Mouse (Mus musculus) natural killer cell, adult 2 months (primary cell): ENCODE data around the gene Arhgdig.

Source experiments
- DNase-seq, 2 experiments: peaks; one replicate each; pipeline ENCODE4 v3.0.0; 2022; ENCODE audit warnings: low spot score in 2 of 2

The Arhgdig gene

GRCm38 (mm10) chr17:26207686-26208085, at the start of gene Arhgdig:
TSS of gene Arhgdig (minus strand) at chr17:26207786.
- DNase-seq = no peak

DNA sequence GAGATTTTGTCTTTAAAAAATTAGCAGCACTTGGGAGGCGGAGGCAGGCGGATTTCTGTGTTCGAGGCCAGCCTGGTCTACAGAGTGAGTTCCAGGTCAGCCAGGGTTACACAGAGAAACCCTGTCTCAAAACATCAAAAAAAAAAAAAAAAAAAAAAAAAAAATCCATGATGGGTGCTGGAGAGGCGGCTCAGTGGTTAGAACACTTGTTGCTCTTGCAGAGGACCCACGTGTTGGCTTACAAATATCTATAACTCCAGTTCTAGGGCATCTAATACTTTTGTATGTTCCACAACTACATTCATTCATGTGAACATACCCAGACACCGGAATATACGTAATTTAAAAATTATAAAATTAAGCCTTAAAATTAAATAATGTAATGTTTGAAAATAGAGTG, 47.7 kb upstream of the Arhgdig start:
- no peak for DNase-seq

GRCm38 (mm10) chr17:26253399-26253798, 45.8 kb upstream of the Arhgdig start:
- no peak for DNase-seq

GRCm38 (mm10) chr17:26252539-26253251, 45.1 kb upstream of the Arhgdig start, which contains the start of gene Luc7l:
TSS of gene Luc7l (plus strand) at chr17:26252896.
- peak; percentile 85 to 87 for DNase-seq

GRCm38 (mm10) chr17:26251886-26252538, 44.4 kb upstream of the Arhgdig start:
- DNase-seq = no peak

GRCm38 (mm10) chr17:26244101-26244841, 36.7 kb upstream of the Arhgdig start, which contains the start of gene Fam234a:
TSS of gene Fam234a (minus strand) at chr17:26244242.
- DNase-seq = peak; percentile 90 to 91

GRCm38 (mm10) chr17:26243471-26244100, 36.0 kb upstream of the Arhgdig start:
- peak in 1 of 2 experiments; percentile 72 for DNase-seq

DNA sequence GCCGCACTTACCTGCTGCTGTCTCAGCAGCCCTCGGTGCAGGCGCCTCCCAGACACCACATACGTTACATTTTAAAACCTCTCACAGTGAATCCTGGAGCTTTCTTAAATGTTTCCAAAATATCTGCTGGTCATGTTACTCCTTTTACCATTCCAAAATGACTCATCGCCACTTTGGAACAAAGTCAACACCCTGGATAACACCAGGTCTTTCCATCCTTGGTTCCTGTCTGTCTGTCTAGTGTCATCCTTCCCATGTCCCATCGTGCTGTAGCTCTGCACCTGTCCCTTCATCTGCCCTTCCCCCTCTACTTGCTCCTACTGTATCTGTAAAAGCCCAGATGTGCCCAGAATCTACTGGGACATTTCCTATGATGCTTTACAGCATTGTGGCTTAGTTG, 33.4 kb upstream of the Arhgdig start:
- no peak for DNase-seq

DNA sequence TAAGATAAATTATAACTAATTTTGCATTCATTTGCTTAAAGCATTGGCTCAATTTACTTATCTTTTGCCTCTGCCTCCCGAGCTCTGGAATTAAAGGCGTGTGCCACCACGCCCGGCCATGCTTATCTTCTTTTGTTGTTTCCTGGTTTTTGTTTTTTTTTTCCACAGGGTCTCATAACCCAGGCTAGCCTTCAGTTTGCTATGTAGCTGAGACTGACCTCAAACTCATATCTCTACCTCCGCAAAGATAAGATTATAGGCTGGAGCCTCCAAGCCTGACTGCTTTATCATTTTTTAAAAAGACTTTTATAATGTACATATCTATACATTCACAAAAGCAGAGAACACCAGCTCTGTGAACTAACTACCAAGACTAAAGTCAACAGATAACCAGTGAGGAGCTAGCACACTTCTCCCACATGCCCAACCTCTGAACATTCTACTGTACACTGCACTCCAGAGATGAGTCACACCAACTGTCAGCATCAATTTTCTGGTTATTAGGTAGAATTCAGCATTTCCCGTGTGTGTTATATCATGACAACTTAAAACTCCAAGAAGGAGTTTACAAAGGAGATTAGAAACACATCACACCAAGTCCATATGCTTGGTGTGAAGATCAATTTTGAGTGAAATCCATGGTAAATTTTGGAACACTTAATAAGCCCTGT, 32.7 kb upstream of the Arhgdig start:
- DNase-seq = no peak

DNA sequence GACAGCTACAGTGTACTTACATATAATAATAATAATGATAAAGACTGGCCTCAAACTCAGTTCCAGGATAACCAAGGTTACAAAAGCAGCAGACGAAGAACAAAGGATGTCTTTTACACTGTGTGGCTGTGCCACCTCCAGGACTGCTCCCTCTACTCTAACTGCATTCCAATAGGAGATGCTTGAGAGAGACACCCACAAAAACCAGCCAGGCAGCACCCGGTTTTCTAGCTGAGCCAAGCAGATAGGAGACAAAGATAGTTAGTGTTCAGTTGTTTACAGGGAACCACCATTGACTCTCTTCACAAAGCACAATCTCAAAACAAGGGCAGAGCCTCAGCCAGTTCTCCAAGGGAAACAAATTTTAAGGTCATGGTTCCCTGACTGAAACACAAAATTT, 32.0 kb upstream of the Arhgdig start:
- no peak for DNase-seq

DNA sequence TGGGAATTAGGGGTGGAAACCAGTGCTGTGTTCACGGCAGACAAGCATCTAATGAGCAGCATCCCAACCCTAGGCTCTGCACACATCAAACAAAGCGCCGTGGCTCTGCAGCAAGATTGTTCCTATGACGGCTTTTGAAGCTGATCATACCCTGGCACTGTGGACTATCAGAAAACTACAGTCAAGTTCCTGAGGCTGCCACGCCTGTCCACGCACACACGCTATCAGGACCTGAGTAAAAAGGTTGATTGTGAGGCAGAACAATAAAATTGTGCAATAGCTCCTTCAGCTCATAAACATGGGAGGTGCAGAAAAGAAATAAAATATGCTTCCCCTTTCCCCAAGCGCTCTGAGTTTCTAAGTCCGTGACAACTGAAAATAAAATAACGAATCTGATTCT, 30.1 kb upstream of the Arhgdig start:
- DNase-seq = no peak

GRCm38 (mm10) chr17:26235077-26235815, 27.7 kb upstream of the Arhgdig start:
- DNase-seq = no peak

DNA sequence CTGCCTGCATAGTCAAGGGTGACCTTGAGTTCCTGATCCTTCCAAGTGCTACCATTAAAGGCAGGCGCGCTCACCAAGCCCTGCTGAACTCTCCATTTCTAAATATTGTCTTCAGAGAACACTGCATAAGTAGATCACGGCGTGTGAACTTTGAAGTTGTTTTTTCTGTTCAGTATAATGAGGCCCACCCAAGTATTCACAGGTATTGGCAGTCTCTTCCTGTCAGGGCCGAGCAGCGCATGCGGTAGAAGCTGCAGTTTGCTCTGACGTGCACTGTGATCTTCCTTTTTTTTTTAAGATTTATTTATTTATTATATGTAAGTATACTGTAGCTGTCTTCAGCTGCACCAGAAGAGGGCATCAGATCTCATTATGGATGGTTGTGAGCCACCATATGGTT, 26.8 kb upstream of the Arhgdig start:
- DNase-seq = peak; percentile 9 to 19

- no peak for DNase-seq
Measured at GRCm38 (mm10) chr17:26232863-26233262, 25.3 kb upstream of the Arhgdig start.

DNA sequence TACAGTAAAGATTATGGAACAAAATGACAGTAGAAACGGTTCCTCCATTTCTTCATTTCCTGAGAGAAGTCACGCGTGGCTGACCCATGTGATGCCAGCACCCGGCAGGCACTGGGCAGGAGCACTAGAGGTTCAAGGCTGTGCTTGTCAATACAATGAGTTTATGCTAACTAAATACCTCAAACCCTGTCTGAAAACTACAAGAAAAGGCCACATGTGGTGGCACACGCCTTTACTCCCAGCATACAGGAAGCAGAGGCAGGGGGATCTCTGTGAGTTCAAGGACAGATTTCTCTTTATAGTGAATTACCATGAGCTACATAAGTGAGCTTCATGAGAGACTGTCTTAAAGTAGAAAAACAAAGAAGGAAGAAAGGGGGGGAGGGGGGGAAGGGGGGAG, 23.6 kb upstream of the Arhgdig start:
- no peak for DNase-seq

DNA sequence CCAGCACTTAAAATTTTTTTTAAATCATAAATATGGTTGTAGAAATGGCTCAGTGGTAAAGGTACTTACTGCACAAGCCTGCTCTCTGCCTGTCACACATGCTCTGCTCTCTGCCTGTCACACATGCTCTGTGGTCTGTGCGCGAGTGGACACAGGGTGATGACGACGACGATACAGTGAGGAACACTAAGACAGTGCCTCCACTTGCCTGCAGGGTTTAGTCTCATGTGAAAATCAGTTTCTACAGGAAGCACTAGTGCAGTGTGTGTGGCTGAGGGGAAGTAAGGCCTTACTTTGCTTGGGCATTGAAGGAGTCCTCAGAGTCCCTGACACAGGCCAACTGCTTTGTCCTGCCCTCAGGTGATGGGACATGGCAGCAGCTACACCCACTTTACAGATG, 22.2 kb upstream of the Arhgdig start:
- DNase-seq = peak; percentile 37 to 42

DNA sequence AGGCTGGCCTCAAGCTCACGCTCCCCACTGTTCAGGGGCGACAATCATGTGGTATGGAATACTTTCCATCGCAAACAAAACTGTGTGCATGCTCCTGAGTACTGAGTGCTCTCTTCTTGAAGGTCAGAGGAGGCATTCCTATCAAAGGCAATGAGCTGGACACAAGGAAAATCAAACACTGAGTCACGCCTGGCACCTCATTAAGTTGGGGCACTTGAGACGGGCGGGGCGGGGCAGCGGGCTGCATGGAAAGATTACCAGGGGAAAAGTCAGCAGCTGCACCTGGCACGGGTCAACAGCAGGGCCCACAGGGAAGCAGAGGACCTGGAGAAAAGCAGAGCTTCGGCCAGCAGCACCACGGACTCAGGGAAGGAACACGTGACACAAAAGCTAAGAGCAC, 17.6 kb upstream of the Arhgdig start:
- no peak for DNase-seq

- no peak for DNase-seq
Measured at GRCm38 (mm10) chr17:26221508-26221907, 13.9 kb upstream of the Arhgdig start.

GRCm38 (mm10) chr17:26212681-26213080, 5.1 kb upstream of the Arhgdig start:
- no peak for DNase-seq

DNA sequence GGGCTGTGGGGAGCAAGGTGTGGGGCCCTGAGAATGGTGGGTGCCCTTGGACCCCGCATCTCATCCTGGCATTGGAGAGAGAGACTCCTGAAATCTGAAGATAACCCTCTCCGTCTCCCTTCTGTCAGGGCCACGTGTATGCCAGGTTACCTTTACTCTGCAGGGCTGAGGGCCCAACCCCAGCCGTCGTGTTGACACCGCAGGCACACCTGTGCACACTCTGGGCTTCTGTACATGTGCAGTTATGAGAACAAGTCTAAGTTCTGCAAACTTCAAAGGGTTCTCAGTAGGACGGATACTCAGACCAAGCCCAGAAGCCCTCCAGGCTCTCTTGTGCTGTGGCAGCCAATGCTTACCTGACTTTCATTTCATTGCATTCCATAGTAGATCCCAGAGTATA, 4.7 kb upstream of the Arhgdig start:
- no peak for DNase-seq

GRCm38 (mm10) chr17:26206392-26206791, 1.2 kb downstream of the Arhgdig start:
- no peak for DNase-seq
